Mouse (Mus musculus) adrenal gland, adult 8-10 months (tissue): ENCODE data around the gene Zfp978. TPM values are rescaled to one million over a fixed set of nuclear protein-coding genes. Genes with fewer than 3 reads are reported as not detected.
"Not testable (repeated sequence)": the region's sequence is repeated elsewhere in the genome, so short reads cannot be mapped to it uniquely, and the experiment has no call there.

Source experiments
- DNase-seq: peaks from one replicate; pipeline ENCODE4 v3.0.0; 2022
- total RNA-seq, 4 experiments: library from RNA; stranded (reverse); gene quantifications; 2 replicates each; pipeline ENCODE4 v1.2.4; 2022

Zfp978 gene
- total RNA-seq, 4 experiments from 2014 or later, result 0.30 to 0.55 (median 0.36) TPM

DNA sequence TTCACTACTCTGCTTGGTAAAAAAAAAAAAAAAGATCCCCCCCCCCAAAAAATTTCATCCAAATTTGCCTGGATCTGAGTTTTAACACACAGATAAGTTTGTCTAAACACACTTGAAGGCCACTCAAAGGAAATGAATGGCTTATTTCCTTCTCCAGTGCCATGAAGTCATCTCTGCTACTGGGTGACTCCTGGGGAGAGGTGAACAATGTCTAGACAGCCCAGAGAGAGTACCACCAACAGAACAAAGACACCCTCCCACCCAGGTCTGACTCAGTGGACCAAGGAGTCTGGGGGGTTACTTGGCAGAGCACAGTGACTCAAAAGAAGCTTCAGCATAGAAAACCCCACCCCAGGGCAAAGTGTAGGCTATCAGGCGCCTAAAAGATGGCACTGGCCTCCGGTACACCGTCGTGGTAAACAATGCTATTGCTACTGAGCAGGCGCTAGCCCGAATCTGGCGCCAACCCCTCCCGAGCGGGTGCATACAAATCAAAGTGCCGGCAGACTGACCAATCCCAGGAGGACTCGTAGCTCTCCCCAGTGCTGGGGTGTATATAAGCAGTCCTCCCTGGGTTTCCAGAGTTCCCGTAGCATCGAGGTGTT is 9.6 kb upstream of the Zfp978 start:
- DNase-seq, result not testable (repeated sequence)

DNA sequence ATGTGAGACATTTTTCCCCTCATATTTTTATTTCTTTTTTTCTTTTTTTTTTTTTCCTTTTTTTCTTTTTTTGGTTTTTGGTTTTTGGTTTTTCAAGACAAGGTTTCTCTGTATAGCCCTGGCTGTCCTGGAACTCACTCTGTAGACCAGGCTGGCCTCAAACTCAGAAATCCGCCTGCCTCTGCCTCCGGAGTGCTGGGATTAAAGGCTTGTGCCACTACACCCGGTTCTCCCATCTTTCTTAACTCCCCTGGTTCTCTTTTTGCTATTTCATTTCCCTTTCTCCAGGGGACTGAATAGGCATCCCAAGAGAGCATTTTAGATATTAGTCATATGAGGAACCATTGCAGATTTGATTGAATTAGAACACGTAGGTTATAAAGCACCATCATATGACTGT is 7.5 kb upstream of the Zfp978 start:
- DNase-seq, result not testable (repeated sequence)

DNA sequence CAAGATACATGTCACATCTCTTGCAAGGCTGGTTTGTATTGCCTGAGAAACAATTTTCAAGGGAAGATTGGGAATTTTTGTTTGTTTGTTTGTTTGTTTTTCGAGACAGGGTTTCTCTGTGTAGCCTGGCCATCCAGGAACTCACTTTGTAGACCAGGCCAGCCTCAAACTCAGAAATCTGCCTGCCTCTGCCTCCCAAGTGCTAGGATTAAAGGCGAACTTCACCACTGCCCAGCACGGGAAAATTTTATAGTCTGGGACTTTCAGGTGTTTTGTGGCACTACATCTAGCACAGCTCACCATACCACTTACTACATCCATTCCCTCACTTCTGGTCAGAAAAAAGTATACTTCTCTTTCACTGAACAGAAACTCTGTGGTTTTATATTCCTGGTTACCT is 5.1 kb upstream of the Zfp978 start:
- not testable (repeated sequence) for DNase-seq

DNA sequence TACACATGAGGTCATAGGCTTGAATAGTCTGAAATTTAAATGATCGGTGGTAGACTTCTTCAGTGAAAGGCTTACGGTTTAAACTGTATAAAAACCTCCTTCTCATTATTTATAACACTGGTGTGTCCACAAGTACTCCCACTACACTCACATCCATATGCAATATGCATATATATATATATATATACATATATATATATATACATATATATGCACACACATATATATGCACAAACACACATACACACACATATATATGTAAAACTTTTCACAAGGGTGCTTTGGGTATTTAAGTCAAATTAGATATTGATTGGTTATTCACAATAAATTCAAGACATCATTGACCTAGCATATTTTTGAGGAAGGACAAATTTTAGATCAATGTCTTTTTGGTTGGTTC is 3.9 kb upstream of the Zfp978 start:
- DNase-seq, result not testable (repeated sequence)

DNA sequence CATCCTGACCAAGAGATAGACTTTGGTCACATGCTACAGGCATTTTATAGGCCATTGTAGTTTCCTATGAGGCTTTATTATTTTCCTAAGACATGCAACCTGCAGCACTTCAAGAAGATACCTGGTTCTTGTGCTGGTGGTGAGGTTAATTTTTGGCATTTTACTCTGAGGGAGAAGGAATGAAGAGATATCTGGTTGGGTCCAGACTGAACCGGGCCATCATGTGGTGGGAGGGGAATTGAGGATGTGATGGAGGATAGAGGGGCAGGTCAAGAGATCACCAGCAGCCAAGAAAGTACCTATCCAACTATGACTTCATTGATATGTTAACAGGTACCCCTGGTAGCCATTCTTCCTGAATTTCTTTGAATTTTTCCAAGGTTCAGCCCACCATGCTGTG is 769 bp downstream of the Zfp978 start:
- not testable (repeated sequence) for DNase-seq

DNA sequence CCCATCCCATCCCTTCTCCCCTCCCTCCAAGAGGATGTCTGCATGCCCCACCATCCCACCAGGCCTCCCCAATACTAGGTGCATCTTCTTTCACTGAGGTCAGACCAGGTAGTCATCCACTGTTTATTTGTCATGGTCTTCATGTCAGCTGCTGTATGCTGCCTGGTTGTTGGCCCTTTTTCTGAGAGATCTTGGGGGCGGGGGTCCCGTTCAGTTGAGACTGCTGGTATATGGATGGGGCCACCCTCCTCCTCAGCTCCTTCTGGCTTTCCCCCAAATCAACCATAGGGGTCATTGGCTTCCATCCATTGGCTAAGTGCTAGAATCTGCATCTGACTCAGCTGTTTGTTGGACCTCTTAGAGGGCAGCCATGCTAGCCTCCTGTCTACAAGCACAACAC is 8.5 kb downstream of the Zfp978 start:
- DNase-seq, result not testable (repeated sequence)

DNA sequence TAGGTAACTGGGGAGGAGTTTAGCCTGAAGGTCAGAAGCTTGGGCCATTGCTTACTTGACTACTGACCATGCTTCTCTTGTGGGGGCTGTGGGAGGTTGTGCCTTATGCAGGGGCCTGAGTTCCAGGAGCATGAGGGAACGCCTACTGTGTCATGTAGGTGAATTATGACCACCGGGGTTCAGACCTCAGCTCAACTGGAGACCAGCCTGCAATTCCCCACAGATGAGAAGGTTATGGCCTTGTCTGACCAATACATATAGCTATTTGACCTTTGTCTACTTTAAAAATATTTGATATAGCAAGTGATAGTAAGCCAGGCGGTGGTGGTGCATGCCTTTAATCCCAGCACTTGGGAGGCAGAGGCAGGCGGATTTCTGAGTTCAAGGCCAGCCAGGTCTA is 22.1 kb downstream of the Zfp978 start:
- not testable (repeated sequence) for DNase-seq

DNA sequence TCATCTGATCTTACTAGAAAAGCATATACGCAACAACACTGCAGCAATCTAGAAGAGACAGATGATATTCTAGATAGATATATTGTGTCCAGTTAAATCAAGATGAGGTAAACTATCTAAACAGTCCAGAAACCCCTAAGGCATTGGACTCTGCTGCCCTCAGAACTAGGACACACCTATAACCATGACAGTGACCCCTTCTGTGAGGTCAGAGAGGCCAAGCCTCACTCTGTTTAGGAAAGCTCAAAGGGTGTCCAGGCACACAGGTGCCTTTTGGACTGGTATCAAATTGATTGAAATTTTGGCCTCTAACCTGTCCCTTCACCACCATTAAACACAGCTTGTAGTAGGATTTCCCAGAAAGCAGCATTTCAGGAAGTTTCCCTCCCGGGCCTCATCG is 36.1 kb downstream of the Zfp978 start:
- DNase-seq, result not testable (repeated sequence)

DNA sequence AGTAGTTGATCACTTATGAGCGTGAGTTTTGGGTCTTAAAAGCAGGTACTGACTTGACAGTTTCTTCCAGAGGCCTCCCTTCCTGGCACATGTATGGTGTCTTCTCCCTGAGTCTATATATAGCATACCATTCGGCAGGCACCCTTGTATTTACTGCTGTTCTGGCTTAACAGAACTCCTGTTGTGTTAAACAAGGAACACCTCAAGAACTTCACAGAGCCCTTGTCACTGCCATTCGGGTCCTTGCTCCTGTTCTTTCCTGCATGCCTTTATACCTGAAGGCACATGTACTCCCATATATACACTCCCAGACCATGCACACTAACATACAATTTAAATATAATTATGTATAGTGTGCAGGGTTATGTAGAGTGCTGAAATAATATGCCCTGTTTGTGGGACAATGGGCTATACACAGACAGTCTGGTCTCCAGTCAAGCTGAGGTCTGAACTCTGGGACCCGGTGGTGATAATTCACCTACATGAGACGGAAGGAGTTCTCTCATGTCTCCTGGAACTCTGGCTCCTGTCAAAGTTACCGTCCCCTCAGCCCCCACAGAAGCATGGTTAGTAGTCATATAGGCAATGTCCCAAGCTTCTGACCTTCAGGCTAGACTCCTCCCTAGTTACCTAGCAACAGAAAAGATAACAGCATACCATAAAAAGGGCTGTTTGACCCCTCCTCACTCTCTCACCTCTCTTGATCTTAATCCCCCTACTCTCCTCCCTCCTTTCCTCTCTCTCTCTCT is 37.0 kb downstream of the Zfp978 start:
- DNase-seq, result not testable (repeated sequence)

DNA sequence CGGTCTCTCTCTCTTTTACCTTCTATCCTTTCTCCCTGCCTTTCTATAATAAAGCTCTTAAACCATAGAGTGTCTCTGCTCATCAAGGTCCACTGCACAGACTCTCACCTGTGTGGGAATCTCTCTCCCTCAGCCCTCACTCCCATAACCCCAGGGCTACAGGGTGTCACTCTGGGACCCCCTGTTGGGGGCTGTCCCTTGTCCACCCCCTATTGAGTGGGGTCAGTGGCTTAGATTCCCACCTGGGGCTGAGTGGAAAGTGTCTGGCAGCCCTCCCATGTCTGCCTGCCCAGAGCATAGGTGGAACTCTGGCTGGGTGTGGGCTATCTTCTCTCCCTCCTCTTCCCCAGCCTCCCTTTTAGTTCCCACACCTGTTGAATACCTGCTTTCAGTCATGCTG is 37.6 kb downstream of the Zfp978 start:
- DNase-seq, result not testable (repeated sequence)

DNA sequence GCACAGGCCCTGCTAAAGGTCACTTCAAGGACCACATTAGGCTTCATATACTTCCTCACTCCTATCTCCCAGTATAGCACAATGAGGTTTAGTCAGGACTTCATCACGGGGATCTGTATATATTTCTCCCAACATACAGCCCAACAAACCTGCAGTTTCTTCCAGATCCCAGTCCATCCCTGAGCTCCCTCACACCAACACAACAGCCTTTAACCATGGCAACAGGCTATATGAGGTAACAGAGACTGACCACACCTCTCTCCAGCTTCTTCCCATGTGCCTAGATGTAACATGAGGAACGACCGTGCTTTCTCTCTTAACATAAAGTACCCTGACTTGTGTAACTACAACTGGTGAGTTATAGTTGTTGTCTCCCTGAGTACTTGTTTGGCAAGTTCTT is 38.4 kb downstream of the Zfp978 start:
- not testable (repeated sequence) for DNase-seq

DNA sequence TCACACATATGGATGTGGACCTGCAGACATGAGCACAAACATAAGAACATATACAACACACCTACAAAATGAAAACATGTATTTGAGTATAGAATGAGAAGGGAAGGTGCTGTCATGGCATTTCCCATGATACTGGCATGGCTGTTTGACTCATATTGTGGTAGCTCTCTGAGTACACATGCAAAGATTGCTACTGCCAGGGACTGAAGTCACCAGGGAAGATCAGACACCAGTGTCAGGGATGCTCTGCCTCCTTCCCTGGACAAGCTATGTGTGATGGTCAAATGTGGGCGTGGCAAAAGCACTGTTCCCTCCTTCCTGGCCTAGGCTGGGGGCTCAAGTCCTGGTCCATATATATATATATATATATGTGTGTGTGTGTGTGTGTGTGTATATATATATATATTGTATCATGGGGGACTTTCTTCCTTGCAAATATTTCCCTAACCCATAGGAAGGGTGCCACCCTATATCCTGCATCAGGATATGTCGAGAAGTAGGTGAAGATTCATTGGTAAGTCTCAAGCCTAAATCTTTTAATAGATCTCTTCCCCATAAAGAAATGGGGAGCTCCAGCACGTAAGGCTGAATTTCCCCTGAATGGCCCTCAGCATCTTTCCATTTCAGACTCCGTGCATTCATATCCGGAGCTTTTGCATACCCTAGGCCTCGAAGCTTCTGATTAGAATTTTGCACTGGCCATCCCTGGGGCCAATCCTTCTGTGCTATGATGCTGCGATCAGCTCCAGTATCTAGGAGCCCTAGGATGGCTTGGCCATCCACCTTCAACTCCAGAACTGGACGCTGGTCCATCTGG is 39.1 kb downstream of the Zfp978 start:
- DNase-seq, result not testable (repeated sequence)

DNA sequence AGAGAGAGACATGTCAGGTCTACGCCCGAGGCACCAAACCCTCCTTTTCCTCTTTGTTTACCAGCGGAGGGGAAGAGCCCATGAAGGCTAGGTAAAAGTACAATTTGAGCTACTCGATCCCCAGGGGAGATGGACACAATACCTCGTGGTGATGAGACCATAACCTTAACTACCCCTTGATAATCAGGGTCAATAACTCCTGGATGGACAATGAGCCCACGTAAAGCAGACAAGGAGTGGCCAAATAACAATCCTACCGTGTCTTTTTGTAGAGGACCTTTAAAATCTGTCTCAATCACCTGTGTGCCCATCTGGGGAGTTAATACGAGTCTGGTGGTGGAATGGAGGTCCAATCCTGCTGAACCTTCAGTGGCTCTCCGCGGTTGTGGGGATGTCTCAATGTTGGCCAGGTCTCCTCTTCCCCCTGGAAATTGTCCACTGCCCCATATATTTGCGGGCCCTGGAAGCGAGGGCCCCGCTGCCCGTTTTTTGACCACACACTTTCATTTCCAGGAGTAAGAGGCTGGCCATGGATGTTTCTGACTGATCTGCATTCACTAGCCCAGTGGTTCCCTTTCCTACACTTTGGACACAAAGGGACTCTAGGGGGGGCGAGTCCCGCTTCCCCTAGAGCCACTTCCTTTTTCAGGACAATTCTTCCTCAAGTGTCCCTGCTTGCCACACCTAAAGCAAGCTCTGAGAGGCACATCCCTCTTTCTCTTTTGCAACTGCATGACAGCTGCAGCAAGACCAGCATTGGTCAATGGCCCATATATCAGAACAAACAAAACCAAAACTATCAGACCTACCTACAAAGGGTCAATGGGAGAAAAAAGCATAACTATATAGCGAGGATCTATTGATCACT is 40.0 kb downstream of the Zfp978 start:
- not testable (repeated sequence) for DNase-seq

DNA sequence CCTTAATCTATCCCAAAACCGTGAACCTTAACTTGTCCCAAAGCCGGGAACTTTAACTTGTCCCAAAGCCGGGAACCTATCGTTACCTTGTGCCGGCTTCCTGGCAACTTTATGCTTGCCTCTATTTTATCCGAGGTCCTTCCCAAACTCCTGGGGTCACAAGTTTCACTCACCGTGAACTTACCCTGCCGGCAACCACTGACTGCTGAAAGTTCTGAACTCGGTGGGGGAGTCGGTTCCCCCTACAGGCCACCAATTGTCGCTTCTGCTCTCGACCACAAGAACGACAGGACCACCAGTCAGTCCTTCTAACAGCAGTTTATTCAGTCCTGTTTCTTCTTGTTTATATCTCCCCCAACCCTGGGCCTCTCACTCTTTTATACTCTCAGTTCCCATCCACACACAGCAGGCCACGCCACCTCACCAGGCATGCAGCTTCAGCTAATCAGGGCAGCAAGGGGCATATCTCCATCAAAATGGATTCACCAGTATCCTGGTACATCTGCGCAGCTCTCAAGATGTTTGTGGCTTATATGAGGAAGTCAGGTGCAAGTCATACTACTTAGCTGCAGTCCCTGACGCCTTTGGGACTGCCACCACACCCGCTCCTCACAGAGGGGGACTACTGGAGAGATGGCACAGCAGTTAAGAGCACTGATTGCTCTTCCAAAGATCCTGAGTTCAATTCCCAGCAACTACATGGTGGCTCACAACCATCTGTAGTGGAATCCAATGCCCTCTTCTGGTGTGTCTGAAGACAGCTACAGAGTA is 40.8 kb downstream of the Zfp978 start:
- not testable (repeated sequence) for DNase-seq

DNA sequence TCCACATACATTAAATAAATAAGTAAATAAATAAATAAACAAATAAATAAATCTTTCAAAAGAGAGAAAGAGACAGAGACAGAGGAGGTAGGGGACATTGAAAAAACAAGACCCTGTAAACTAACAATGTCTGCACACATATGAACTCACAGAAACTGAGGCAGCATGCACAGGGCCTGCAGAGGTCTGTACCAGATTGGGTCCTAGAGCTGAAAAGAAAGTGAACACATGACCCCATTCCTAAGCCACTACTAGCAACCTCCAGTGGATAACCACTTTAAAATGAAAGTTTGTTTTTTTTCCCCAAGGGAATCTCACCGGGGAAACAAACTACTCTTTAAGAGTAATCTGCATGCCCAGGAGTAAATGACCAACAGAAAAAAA is 41.4 kb downstream of the Zfp978 start:
- DNase-seq, result not testable (repeated sequence)

DNA sequence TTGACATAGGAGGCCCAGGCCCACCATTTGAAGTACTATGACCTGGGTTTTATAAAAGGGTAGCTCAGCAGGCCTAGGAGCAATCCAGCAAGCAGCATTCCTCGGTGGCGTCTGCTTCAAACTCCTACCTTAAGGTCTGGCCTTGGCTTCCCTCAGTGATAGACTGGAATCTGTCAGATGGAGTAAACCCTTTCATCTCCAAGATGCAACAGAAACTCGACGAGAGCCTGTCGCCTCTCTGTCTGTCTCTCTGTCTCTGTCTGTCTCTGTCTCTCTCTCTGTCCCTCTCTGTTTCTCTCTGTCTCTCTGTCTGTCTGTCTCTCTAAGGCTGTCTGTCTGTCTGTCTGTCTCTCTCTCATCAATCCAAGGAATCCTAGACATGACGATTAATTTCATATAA is 42.4 kb downstream of the Zfp978 start:
- DNase-seq, result not testable (repeated sequence)

DNA sequence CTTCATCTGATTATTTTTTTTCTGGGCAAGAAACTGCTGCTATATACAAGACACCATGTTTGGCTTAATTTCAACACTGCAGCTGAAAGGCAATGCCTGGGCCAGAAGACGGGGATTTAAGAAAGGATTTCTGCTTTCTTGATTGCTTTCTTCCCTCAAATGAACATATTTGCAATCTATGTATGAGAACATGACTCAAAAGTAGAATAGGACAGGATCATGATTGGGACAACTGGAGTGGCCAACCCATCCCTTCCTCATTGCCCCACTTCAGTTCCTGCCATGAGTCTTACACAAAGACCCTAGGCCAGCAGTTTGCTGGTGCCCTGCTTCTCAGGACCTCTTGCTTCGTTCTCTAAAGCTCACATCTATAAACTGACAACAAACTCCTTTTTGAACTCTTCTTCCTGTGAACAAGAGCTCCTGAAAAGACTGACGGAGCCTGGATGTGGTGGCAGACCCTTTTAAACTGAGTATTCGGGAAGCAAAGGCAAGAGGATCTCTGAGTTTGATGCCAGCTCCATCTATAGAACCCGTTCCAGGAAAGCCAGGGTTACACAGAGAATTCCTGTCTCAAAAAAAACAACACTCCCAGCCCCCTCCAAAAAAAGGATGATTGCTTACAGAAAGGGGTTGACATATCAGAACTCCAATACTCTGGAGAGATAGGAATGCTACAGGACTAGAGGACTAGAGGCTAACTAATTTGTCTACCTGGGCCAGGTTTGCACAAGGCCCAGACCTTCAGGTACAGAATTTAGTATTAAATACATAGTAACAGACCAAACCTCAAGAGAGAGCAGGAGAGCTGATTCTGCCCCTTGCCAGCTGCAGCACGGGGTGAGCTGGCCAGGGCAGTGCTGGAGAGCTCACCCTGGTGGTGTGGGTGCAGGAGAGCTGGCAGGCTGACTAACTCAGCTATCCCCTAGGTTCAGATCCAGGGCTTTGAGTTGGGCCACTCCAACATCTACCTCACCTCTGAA is 43.1 kb downstream of the Zfp978 start:
- DNase-seq, result not testable (repeated sequence)

DNA sequence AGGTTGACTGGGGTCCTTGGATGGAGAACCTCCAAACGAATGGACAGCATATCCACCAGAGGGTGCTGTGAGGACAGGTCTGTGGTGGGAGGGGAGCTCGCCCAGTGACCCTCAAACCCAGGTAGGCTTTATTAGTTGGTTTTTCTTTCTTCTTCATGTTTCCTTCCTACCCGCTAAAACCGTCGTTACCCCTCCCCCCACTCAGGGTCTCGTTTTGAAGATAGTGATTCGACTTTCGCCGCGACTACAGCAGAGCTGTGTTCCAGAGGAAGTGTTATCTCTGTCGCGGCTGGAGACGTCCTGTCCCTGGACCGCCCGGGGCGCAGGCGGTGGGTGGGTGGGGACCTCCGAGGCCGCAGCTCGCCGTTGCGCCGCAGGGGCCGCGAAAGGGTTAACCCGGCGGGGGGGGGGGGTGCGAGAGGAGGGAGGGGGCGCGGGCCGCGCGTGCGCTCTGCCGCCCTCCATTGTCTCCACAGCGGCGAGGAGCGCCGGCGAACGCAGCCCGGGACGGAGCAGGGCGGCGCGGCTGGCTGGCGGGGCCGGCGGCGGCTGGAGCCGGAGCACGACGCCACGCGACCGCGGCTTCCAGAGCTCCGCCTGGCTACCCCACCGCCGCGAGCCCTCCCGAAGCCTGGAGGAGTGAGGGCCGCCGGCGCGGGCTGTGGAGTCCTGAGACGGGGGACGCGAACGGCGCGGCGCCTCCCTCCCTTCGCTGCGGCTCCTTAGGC is 45.8 kb downstream of the Zfp978 start:
- no peak for DNase-seq

DNA sequence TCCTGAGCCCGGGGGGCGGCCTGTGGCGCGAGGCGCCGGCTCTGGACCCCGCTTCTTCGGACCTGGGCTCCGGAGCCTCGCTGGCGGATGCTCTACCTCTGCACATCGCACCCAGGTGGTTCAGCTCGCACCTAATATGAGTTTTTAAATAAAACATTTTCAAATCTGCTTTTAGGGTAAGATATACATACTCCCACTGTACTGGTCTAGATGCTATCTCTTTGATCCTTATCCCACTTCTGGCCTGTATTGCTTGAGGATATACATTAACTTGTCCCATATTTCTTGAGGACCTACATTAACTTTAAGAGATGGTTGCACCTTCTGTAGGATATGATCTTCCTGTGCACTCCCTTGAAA is 46.3 kb downstream of the Zfp978 start:
- DNase-seq, result no peak

DNA sequence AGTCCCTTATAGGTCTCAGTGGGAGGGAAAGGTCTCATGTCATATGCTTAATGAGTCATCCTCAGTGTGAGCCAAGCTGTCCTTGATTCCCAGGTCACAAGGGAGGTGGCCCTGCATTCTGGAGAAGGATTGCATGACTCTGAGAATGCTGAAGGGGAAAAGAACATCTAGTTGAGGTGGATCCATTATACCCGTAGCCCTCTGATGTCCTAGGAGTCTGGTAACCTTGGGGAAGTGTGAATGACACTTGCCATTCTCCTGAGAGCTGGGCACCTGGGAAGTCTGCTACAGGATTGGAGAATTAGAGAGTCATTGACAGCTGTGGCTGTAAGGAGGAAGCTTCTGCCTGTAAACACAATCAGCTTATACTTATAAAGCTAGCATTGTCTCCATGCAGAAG is 55.3 kb downstream of the Zfp978 start:
- DNase-seq, result not testable (repeated sequence)
